ENCODE assay signal across 7 mouse cellular contexts in genomic region chr4:133058123-133058453, GRCm38 (mm10). TPM values are rescaled to one million over a fixed set of nuclear protein-coding genes. Genes with fewer than 3 reads are reported as not detected.
DNase-seq lines count a peak whose midpoint lies in the region; ATAC-seq and TF ChIP-seq lines count a peak whose summit lies in the region.

No protein-coding gene starts in this region.

- no peak overlapping the region for H3K9ac ChIP-seq in kidney, postnatal 0 days (ENCODE audit: low read depth, low read length)
- no peak overlapping the region for H3K9ac ChIP-seq in ES-E14 (ENCODE audit: insufficient read depth, low read depth, low read length, poor library complexity, severe bottlenecking)
- peak overlapping the region; percentile 67 for H3K9ac ChIP-seq in liver, embryonic 13.5 days

- H3K4me1 ChIP-seq in kidney, postnatal 0 days (replicated peaks; ENCODE audit: insufficient read depth, low read length) = peaks cover 25% of the 10 kb centered on the region
- peaks cover 15 to 27% of the 10 kb centered on the region in 2 experiments for H3K4me1 ChIP-seq in ES-E14 (ENCODE audit: control insufficient read depth in 2 of 2, insufficient read depth in 2 of 2, low read length in 2 of 2, poor library complexity in 1 of 2)
- peaks cover 76% of the 10 kb centered on the region for H3K4me1 ChIP-seq in embryonic facial prominence, embryonic 10.5 days
- peaks cover 66% of the 10 kb centered on the region for H3K4me1 ChIP-seq in liver, embryonic 13.5 days (replicated peaks)

- 81% methylated on average over 4 of the region's 4 CpGs for WGBS in kidney, postnatal 0 days
- 90% methylated on average over 4 of the region's 4 CpGs for WGBS in embryonic facial prominence, embryonic 10.5 days
- 33% methylated on average over 4 of the region's 4 CpGs for WGBS in liver, embryonic 13.5 days (ENCODE audit: insufficient replicate concordance)

- no peak overlapping the region for H3K4me3 ChIP-seq in kidney, postnatal 0 days (replicated peaks; ENCODE audit: low read depth, low read length)
- H3K4me3 ChIP-seq in ES-E14 (ENCODE audit: insufficient read depth in 1 of 2, low read depth in 1 of 2, low read length in 2 of 2, poor library complexity in 1 of 2, severe bottlenecking in 1 of 2) = no peak overlapping the region
- H3K4me3 ChIP-seq in embryonic facial prominence, embryonic 10.5 days = peak overlapping the region; percentile 22; the same call in 1 of the 2 replicates
- peak overlapping the region; percentile 45 for H3K4me3 ChIP-seq in liver, embryonic 13.5 days (replicated peaks)

- in situ Hi-C loops in ES-E14 (cut with MboI; ENCODE audit: low sequenced_read_pairs in 2 of 2, unreplicated experiment in 2 of 2) = no loop called here

- no peak for TF ChIP-seq CTCF in kidney, postnatal 0 days (IDR thresholded peaks at IDR 0.05; ENCODE audit: low read depth)

- H3K4me2 ChIP-seq in kidney, postnatal 0 days (ENCODE audit: low read length) = 0 out of 2 replicates have a peak overlapping the region, but pooled peaks have one; percentile 37
- H3K4me2 ChIP-seq in liver, embryonic 13.5 days = peak overlapping the region; percentile 76

- no peaks in the 10 kb centered on the region for H3K9me3 ChIP-seq in kidney, postnatal 0 days (replicated peaks; ENCODE audit: low read length)
- H3K9me3 ChIP-seq in ES-E14 (ENCODE audit: control insufficient read depth, insufficient read depth, low read depth, low read length) = no peaks in the 10 kb centered on the region
- no peaks in the 10 kb centered on the region for H3K9me3 ChIP-seq in embryonic facial prominence, embryonic 10.5 days
- H3K9me3 ChIP-seq in liver, embryonic 13.5 days (replicated peaks) = no peaks in the 10 kb centered on the region

- no peak for DNase-seq in kidney, postnatal 0 days (ENCODE audit: low spot score)
- no peak for DNase-seq in kidney, postnatal 36 days
- no peak for DNase-seq in ES-E14 (ENCODE audit: low read depth, low spot score)
- no peak for DNase-seq in embryonic facial prominence, embryonic 10.5 days (ENCODE audit: low spot score)
- DNase-seq in liver, embryonic 13.5 days = no peak
- DNase-seq in cerebellum, adult 11 months = no peak
- DNase-seq in testis, postnatal 14 days (ENCODE audit: low spot score) = no peak

- ATAC-seq in kidney, postnatal 0 days (replicated peaks; ENCODE audit: low FRiP score, low read depth) = no peak
- peak; percentile 51 for ATAC-seq in liver, embryonic 13.5 days (ENCODE audit: low read depth)

- H3K27ac ChIP-seq in kidney, postnatal 0 days = peak overlapping the region; percentile 90
- H3K27ac ChIP-seq in ES-E14 (ENCODE audit: insufficient read depth, low read depth, low read length, poor library complexity, severe bottlenecking) = peak overlapping the region; percentile 65; the same call in 1 of the 2 replicates
- H3K27ac ChIP-seq in embryonic facial prominence, embryonic 10.5 days (replicated peaks) = peak overlapping the region; percentile 78
- H3K27ac ChIP-seq in liver, embryonic 13.5 days = peak overlapping the region; percentile 95

- peaks cover 23% of the 10 kb centered on the region for H3K36me3 ChIP-seq in kidney, postnatal 0 days (ENCODE audit: insufficient read depth, low read length)
- peaks cover 67% of the 10 kb centered on the region for H3K36me3 ChIP-seq in ES-E14 (ENCODE audit: control insufficient read depth, insufficient read depth, low read length, poor library complexity, severe bottlenecking)
- peaks cover 86% of the 10 kb centered on the region for H3K36me3 ChIP-seq in embryonic facial prominence, embryonic 10.5 days (replicated peaks)
- peaks cover 26% of the 10 kb centered on the region for H3K36me3 ChIP-seq in liver, embryonic 13.5 days

- H3K27me3 ChIP-seq in kidney, postnatal 0 days (ENCODE audit: insufficient read depth, low read length) = no peaks in the 10 kb centered on the region
- H3K27me3 ChIP-seq in embryonic facial prominence, embryonic 10.5 days (replicated peaks; ENCODE audit: low read depth, poor library complexity, severe bottlenecking) = no peaks in the 10 kb centered on the region
- no peaks in the 10 kb centered on the region for H3K27me3 ChIP-seq in liver, embryonic 13.5 days

TF ChIP-seq in ES-E14, 5 proteins besides CTCF, POLR2A, EP300 and RAD21:
- TF ChIP-seq ZNF384 (IDR thresholded peaks at IDR 0.05; ENCODE audit: low read depth, low read length) = no peak
- no peak for TF ChIP-seq CHD2 (IDR thresholded peaks at IDR 0.05; ENCODE audit: low read depth, low read length)
- TF ChIP-seq MAFK (IDR thresholded peaks at IDR 0.05; ENCODE audit: insufficient read depth, low read depth, low read length) = no peak
- no peak for TF ChIP-seq HCFC1 (IDR thresholded peaks at IDR 0.05; ENCODE audit: borderline replicate concordance, insufficient read depth, low read length)
- no peak for TF ChIP-seq ZC3H11A (IDR thresholded peaks at IDR 0.05; ENCODE audit: borderline replicate concordance, low read depth, low read length)

RNA-seq across cellular contexts. Expression of gene Ahdc1, which starts 47.0 kb away (rescaled TPM):
- 6.4 and 6.7 TPM in 2 replicates for polyA plus RNA-seq in kidney, postnatal 0 days (2015; fragmentation: Nextera tagmentation; extraction: Ambion mirVana)
- 61.8 and 88.9 TPM in 2 replicates for total RNA-seq in ES-E14 (2012; rRNA removed)
- polyA plus RNA-seq in embryonic facial prominence, embryonic 10.5 days (2016; fragmentation: Nextera tagmentation; extraction: Ambion mirVana) = 11.5 and 11.6 TPM in 2 replicates
- 1.3 and 1.4 TPM in 2 replicates for polyA plus RNA-seq in liver, embryonic 13.5 days (2015; fragmentation: Nextera tagmentation; extraction: Ambion mirVana)

Comparison
In these comparisons a context has a peak if more than half of its experiments do, and no peak if none do; other contexts are left out.
1. H3K4me3 ChIP-seq: peak in embryonic facial prominence, embryonic 10.5 days (single experiment) and liver, embryonic 13.5 days (single experiment); none in kidney, postnatal 0 days (single experiment) and ES-E14 (0 of 2).
2. Peak in every context shown above with its lines, with median percentiles within 50 percentile points of each other: H3K27ac ChIP-seq.